Mouse (Mus musculus) stomach, embryonic 14.5 days (tissue): ENCODE data around the gene Ppan. TPM values are rescaled to one million over a fixed set of nuclear protein-coding genes. Genes with fewer than 3 reads are reported as not detected.

ENCODE experiments used
- microRNA-seq: library from miRNA; unstranded; fragments of <30 nt; microRNA quantifications from one replicate; pipeline ENCODE4, GENCODE M21; 2016
- polyA plus RNA-seq: library from polyadenylated mRNA; unstranded; fragments of >200 nt; fragmentation: Nextera tagmentation; extraction: Ambion mirVana; gene quantifications from 2 replicates; pipeline ENCODE4 v1.2.1, GENCODE M21; 2014

The Ppan gene
- polyA plus RNA-seq, 1 experiment from 2014 or later, result 74.6 TPM

Small RNA genes within 50 kb of the gene (microRNA-seq; reads per million reads assigned to microRNA genes)
- gene Mir7081, result not detected

Other genes starting within 250 kb of the Ppan start
- 362 and 386 TPM in 2 replicates for gene Ubl5, start 245.3 kb upstream of the Ppan start, polyA plus RNA-seq
- 12.2 and 13.5 TPM in 2 replicates for gene Fbxl12, start 243.4 kb upstream of the Ppan start, polyA plus RNA-seq
- gene Pin1, start 236.1 kb upstream of the Ppan start, polyA plus RNA-seq, result 45.7 and 46.5 TPM in 2 replicates
- gene Olfm2, start 141.8 kb upstream of the Ppan start, polyA plus RNA-seq, result 8.0 and 8.6 TPM in 2 replicates
- gene Col5a3, start 73.1 kb upstream of the Ppan start, polyA plus RNA-seq, result 1.1 and 1.2 TPM in 2 replicates
- gene Rdh8, start 69.7 kb upstream of the Ppan start, polyA plus RNA-seq, result not detected in 2 replicates
- 11.9 and 12.6 TPM in 2 replicates for gene A230050P20Rik, start 19.5 kb upstream of the Ppan start, polyA plus RNA-seq
- gene Angptl6, start 8.4 kb upstream of the Ppan start, polyA plus RNA-seq, result 6.9 and 7.2 TPM in 2 replicates
- 281 and 289 TPM in 2 replicates for gene Eif3g, start 10.4 kb downstream of the Ppan start, polyA plus RNA-seq
- 64.7 and 69.6 TPM in 2 replicates for gene Dnmt1, start 71.7 kb downstream of the Ppan start, polyA plus RNA-seq
- gene S1pr2, start 88.6 kb downstream of the Ppan start, polyA plus RNA-seq, result 48.6 and 52.3 TPM in 2 replicates
- 136 and 150 TPM in 2 replicates for gene Mrpl4, start 114.6 kb downstream of the Ppan start, polyA plus RNA-seq
- 10.6 and 12.5 TPM in 2 replicates for gene Icam1, start 127.8 kb downstream of the Ppan start, polyA plus RNA-seq
- 0.84 and 1.0 TPM in 2 replicates for gene Icam4, start 141.2 kb downstream of the Ppan start, polyA plus RNA-seq
- gene Icam5, start 143.9 kb downstream of the Ppan start, polyA plus RNA-seq, result 0.18 TPM in 1 of 2 replicates, not detected in the other
- 1.8 TPM in 1 of 2 replicates, not detected in the other for gene Zglp1, start 178.9 kb downstream of the Ppan start, polyA plus RNA-seq
- 0.30 and 0.43 TPM in 2 replicates for gene Gm49373, start 184.9 kb downstream of the Ppan start, polyA plus RNA-seq
- 56.0 and 56.4 TPM in 2 replicates for gene Fdx1l, start 185.4 kb downstream of the Ppan start, polyA plus RNA-seq
- 2.0 and 2.3 TPM in 2 replicates for gene Gm38431, start 203.8 kb downstream of the Ppan start, polyA plus RNA-seq
- 68.7 and 74.2 TPM in 2 replicates for gene Raver1, start 203.8 kb downstream of the Ppan start, polyA plus RNA-seq
- 10.2 and 10.9 TPM in 2 replicates for gene Tyk2, start 243.1 kb downstream of the Ppan start, polyA plus RNA-seq